Mouse (Mus musculus): ENCODE measurements around the gene Slc25a12.

Slc25a12 gene

DNA sequence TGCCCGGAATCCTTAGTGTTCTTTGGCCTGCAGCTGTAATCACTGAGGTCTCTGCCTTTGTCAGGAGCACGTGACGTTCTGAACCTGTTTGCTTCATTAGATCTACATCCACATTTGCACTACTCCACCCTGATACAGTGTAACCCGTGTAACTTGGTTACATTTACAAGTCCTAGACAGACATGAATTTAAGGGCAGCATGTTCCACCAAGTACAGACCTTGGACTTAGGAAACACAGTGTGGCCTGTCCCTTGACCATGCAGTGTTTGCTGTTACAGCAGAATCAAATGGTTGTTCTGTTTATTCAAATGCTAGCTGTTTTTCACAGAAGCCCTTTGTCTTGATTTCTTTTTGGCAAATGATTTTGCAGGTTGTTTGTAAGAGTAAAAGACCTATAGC, 112.7 kb downstream of the Slc25a12 start:
- no peak for DNase-seq (ENCODE audit: low read depth in 1 of 2, low spot score in 2 of 2)

DNA sequence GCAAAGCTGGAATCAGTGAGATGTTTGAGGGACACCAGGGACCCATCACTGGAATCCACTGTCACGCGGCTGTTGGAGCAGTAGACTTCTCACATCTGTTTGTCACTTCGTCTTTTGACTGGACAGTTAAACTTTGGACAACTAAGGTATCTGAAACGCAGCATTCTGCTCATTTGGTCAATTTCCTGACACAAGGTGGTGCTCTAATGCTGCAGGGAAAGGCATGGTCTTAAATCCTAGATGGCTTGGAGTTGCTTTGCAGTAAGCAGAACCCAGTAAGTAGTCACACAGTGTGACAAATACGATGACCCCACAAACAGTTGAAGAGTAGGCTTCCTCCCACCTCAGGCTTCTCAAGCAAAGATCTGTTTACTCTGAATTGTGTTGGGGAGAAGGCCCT, 116.7 kb downstream of the Slc25a12 start:
- no peak for DNase-seq (ENCODE audit: low read depth in 1 of 2, low spot score in 2 of 2)

- no peak for DNase-seq (ENCODE audit: low read depth in 1 of 2, low spot score in 2 of 2)
Measured at GRCm38 (mm10) chr2:71248071-71248470, 119.5 kb downstream of the Slc25a12 start.

- no peak for DNase-seq (ENCODE audit: low read depth in 1 of 2, low spot score in 2 of 2)
Measured at GRCm38 (mm10) chr2:71246096-71246495, 121.5 kb downstream of the Slc25a12 start.

DNA sequence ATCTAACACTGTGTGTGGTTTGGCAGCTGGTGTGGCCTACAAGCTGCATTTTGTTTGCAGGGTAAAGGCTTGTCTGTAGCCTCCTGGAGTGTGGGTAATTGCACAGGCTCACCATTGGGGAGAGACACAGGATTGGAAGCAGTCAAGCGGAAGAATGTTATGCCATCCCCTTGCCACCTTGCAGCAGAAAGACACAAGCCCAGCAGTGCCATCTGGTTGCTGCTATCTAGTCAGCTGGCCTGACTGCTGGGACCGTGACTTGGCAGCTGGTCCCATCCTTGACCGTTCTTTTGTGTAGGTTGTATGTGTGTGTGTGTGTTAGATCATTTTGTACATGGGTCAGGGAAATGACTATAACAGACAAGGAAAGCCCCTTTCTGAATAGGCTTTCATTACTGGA, 122.1 kb downstream of the Slc25a12 start:
- no peak for DNase-seq (ENCODE audit: low read depth in 1 of 2, low spot score in 2 of 2)

GRCm38 (mm10) chr2:71244807-71245206, 122.7 kb downstream of the Slc25a12 start:
- no peak for DNase-seq (ENCODE audit: low read depth in 1 of 2, low spot score in 2 of 2)

- no peak for DNase-seq (ENCODE audit: low read depth in 1 of 2, low spot score in 2 of 2)
Measured at GRCm38 (mm10) chr2:71243058-71243672, 124.4 kb downstream of the Slc25a12 start.

GRCm38 (mm10) chr2:71242180-71242579, 125.4 kb downstream of the Slc25a12 start:
- DNase-seq (ENCODE audit: low read depth in 1 of 2, low spot score in 2 of 2): no peak

DNA sequence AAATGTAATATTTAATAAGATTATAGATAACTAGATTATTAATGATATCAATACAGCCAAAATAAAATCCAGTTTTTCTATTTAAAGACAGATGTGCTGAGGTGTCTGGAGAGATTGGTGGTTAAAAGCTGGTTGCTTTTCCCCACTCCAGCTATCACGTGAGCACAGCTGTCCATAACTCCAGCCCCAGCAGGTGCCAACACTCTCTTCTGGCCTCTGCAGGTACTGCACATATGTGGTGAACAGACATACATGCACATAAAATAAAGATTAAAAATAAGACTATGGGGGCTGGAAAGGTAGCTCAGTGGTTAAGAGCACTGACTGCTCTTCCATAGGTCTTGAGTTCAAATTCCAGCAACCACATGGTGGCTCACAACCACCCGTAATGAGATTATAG, 126.0 kb downstream of the Slc25a12 start:
- DNase-seq (ENCODE audit: low read depth in 1 of 2, low spot score in 2 of 2): no peak

DNA sequence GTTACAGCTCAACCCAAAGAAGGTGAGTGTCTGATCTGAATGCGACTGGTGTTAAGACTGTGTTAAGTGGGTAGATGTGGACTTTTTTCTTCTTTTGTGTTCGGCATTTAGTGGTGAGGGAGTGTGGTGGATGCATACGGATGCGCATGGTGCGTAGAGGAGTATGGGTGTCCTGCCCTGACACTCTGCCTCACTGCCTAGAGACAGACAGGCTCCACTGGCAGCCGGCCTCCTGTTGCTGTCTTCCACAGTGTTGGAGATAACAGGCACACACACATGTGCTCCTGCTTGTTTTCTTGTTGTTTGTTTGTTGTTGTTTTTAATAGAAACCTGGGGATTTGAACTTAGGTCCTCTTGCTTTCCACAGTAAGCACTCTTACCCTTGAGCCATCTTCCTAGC, 131.5 kb downstream of the Slc25a12 start:
- no peak for DNase-seq (ENCODE audit: low read depth in 1 of 2, low spot score in 2 of 2)

DNA sequence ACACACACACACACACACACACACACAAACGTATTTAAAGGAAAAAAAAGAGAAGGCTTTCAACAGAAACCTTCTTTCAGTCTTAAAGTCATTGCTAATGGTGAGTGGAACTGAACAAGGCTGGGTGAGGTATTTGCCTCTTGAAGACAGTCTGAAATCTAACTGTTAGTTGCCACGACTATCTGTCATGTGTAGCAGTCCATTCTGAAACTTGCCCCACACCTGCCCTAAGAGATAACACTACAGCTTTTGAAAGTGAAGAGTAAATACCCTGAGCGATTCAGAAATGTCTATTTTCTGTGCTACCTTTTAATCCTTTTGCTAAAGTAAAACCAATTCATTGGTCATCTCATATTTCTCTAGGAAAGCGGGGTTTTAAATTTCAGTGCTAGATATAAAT, 132.1 kb downstream of the Slc25a12 start:
- DNase-seq (ENCODE audit: low read depth in 1 of 2, low spot score in 2 of 2): no peak

DNA sequence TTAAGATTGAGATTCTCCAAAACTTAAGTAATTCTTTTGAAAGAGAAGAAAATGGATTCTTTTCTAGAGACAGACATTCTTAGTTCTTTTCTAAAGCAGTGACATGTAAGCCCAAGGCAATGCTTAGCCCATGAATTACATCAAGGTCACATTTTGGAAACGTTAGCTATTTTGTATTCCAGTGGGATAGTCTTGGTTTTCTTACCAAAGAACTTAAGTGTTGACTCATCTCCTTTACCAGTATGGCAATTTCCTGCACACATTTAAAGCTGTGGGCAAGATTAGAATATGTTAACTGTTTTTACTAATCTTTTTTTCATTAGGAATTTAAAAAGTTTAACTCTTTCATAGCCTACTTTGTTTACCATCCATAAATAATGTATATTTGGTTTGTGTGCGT, 134.6 kb downstream of the Slc25a12 start:
- DNase-seq (ENCODE audit: low read depth in 1 of 2, low spot score in 2 of 2): no peak

DNA sequence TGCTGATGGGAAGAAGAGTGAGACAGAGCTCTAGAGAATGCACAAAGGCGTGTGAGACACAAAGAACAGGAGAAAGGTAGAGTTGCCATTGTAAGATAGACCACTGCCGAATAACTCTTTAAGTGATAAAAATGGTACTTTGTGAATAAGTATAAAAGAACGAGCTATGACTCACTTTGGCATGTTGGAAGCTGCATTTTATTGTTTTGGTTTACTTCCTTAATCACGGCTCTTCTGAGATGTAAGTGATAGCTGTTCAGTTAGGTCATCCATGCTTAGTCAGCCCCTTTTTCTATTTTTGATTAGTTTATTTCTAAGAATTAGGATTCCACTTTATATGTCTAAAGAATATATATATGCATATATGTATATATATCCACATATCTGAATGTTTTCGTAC, 135.6 kb downstream of the Slc25a12 start:
- no peak for DNase-seq (ENCODE audit: low read depth in 1 of 2, low spot score in 2 of 2)

DNA sequence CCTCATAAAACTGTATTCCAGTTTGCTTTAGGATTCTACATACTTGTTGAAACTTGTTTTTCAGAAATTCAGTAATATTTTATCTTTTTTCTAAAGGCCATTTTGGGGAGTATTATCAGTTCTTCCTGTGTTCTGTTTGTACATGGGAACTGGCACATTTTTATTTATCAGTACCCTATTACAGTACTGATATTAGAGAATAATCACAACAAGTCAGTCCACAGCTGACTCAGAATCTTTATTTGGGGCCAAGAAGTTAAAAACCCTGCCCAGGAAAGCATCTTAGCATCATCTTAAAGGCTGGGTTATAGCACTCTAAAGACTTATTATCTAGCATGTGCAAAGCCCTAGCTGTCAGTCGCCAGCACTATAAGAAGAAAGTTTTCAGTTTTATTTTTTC, 137.9 kb downstream of the Slc25a12 start:
- no peak for DNase-seq (ENCODE audit: low read depth in 1 of 2, low spot score in 2 of 2)

DNA sequence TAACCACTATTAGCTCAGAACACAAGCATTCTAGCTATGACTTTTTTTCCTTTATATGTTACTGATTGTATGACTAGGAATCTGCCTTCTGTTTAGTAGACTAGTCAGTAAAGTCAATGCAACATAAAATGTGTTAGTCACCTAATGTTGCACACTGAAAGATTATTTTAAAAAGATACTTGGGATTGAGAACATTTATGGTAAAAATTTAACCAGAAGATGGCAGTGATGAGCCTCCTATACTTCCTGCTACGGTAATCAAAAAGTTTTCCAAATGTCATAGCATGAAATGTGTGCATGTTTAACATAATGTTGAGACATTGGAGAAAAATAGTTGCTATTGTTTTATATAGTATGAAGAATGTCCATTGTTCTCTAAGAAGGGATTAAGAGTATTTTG, 140.2 kb downstream of the Slc25a12 start:
- no peak for DNase-seq (ENCODE audit: low read depth in 1 of 2, low spot score in 2 of 2)
